Mouse (Mus musculus): Measurements from ENCODE around the gene Kifc5b. TPM values are rescaled to one million over a fixed set of nuclear protein-coding genes. Genes with fewer than 3 reads are reported as not detected.
"Not testable (repeated sequence)": the region's sequence is repeated elsewhere in the genome, so short reads cannot be mapped to it uniquely, and the experiment has no call there.

Gene Kifc5b
- polyA plus RNA-seq, 1 experiment from 2014 or later, result 11.6 TPM

DNA sequence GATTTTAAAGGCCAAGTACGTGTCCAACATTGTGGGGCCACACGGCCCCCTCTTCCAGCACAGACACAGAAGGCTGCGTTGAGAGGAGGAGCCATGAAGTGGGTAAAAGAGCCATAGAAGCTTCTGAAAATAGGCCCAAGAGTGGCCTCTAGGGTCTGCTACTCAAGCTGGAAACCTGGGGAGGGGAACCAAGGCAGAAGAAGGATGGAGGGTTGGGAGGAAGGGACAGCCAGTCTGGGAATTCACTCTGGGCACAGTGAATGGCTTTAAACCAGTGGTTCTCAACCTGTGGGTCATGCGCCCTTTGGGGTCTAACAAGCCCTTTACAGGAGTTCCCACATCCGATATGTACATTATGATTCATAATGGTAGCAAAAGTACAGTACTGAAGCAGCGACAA lies 52.4 kb downstream of the Kifc5b start:
- Histone ChIP-seq H3K4me3 (no peak overlapping the region), H3K27me3 (replicated peaks; ENCODE audit: low read depth, poor library complexity, severe bottlenecking) (no peaks in the 10 kb centered on the region), H3K9me3 (no peaks in the 10 kb centered on the region), H3K36me3 (replicated peaks) (peaks cover 72% of the 10 kb centered on the region), H3K27ac (replicated peaks) (no peak overlapping the region), H3K4me1 (peaks cover 32% of the 10 kb centered on the region)
- 89% methylated on average over 6 of the region's 6 CpGs for WGBS
- no peak for DNase-seq (ENCODE audit: low spot score)

DNA sequence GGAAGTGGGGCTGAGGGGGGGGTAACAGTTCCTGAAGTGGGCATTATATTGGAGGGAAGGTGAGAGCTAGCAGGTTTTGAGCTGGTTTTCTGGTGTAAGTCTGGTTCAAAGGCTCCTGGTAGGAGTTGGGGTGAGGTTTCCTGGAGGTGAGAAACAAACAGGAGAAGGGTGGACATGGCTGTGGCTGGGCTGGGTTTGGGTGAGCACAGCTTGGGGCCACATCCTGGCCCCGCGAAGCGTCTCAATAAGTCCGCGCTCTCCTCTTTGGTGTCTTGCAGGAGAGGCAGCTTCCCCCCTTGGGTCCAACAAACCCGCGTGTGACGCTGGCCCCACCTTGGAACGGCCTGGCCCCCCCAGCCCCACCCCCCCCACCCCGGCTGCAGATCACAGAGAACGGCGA lies 53.3 kb downstream of the Kifc5b start:
- peaks cover 72% of the 10 kb centered on the region for H3K36me3 ChIP-seq (replicated peaks)
- H3K27me3 ChIP-seq (replicated peaks; ENCODE audit: low read depth, poor library complexity, severe bottlenecking), result no peaks in the 10 kb centered on the region
- 72% methylated on average over 12 of the region's 12 CpGs for WGBS
- peaks cover 42% of the 10 kb centered on the region for H3K4me1 ChIP-seq
- H3K27ac ChIP-seq (replicated peaks), result no peak overlapping the region
- DNase-seq (ENCODE audit: low spot score), result no peak
- H3K9me3 ChIP-seq, result no peaks in the 10 kb centered on the region
- peak overlapping the region; percentile 8; the same call in 1 of the 2 replicates for H3K4me3 ChIP-seq

DNA sequence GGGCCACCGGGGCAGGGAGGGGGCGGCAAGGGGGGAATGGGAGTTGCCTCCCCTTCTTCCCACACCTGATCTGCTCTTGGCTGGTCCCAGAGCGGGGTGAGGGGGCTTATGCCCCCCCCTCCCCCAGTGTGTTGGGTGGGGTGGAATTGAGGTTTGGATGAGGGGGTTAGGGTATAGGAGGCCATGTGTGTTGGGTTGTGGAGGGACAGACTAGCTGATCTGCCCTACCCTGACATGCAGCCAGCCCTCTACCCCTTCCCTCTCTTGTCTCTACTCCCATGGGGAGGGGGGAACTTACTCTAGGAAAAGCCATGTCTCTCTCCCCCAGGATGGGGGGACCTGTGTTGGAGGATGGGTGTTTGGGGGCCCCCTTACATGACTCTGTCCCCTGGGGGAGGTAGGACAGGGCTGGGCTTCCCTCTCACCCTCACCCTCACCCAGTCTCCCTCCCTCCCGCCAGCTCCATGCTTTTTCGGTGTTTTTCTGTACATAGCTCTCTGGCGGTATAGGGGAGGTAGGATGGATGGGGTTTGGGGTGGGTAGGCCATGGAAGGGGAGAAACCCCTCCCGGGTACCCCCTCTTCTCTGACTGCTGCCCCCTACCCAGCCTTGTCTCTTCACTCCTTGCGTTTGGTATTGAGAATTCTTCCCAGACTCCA lies 54.5 kb downstream of the Kifc5b start:
- Histone ChIP-seq H3K36me3 (replicated peaks) (peaks cover 72% of the 10 kb centered on the region), H3K27ac (replicated peaks) (peak overlapping the region; percentile 57), H3K4me3 (peak overlapping the region; percentile 92)

DNA sequence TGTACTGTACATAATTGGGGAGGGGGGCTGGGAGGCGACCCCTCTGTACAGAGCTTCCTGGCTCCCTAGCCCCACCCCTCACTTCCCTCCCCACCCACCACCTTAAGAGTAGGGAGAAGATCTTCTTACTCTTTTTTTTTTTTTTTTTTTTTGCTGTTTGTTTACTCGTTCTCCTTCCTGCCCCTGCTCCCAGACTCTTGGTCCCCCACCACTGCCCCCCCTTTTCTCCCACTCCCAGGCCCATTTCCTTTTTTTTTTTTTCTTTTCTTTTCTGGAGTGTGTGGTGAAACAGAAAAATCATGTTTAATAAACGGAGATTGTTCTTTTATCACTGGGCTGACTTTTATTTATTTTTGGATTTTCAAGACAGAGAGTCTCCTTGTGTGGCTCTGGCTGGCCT lies 55.2 kb downstream of the Kifc5b start:
- Histone ChIP-seq H3K36me3 (replicated peaks) (peaks cover 72% of the 10 kb centered on the region), H3K27ac (replicated peaks) (peak overlapping the region; percentile 87), H3K4me1 (peaks cover 53% of the 10 kb centered on the region), H3K27me3 (replicated peaks; ENCODE audit: low read depth, poor library complexity, severe bottlenecking) (no peaks in the 10 kb centered on the region), H3K9me3 (no peaks in the 10 kb centered on the region), H3K4me3 (peak overlapping the region; percentile 92)
- WGBS, result 6% methylated on average over 3 of the region's 3 CpGs
- DNase-seq (ENCODE audit: low spot score), result no peak

More for the DNA sequence above, 54.5 kb downstream of the Kifc5b start:
- 59% methylated on average over 8 of the region's 8 CpGs for WGBS
- Histone ChIP-seq H3K27me3 (replicated peaks; ENCODE audit: low read depth, poor library complexity, severe bottlenecking) (no peaks in the 10 kb centered on the region), H3K9me3 (no peaks in the 10 kb centered on the region), H3K4me1 (peaks cover 49% of the 10 kb centered on the region)
- no peak for DNase-seq (ENCODE audit: low spot score)

DNA sequence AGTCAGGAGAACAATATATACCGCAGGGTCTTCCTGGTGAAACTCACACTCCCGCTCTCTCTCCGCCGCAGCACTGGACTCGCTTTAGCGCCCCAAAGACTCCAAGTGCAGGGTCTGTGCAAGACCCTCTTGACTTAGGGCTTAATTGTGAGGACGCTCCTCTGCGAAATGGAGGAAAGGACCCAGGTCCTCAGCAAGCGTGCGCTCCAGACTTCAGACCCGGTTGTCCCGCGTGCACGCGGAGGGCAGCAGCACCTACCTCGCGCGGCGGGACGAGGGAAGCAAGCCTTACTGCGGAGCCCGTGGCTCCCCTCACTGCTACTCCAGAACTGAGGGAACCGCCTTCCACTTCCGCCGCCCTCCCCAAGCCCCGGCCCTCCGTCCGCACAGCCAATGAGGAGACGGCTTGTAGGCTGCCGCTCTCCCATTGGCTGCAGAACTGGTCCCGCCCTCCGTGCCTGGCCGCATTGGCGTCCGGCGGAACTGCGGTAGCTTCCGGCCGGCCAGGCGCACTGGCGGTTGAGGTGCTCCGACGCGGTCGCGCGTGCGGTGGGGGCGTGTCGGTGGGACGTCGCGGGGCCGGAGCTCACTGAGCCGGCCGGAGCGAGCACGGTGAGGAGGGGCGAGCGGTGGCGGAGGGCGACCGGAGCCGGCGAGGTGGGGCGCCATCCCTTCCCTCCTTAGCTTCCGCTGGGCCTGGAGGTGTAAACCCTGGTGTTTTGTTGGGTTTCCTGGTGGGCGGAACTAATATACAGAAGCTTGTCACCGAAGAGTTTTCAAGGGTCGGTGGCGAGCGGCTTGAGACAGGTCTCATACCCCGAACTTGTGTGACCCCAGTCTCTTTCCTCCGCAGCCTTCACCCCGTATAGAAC lies 56.0 kb downstream of the Kifc5b start, which contains the start of gene Zbtb9:
Zbtb9 (plus strand) TSS at position 465 of the 872 bp plus-strand sequence.
- under 1% methylated on average over 75 of the region's 75 CpGs for WGBS
- H3K27ac ChIP-seq (replicated peaks), result peak within 1 kb of the TSS; percentile 87
- peaks cover 53% of the 10 kb centered on the region for H3K4me1 ChIP-seq
- no peaks in the 10 kb centered on the region for H3K27me3 ChIP-seq (replicated peaks; ENCODE audit: low read depth, poor library complexity, severe bottlenecking)
- H3K9me3 ChIP-seq, result no peaks in the 10 kb centered on the region
- peak; percentile 98 for DNase-seq (ENCODE audit: low spot score)
- H3K36me3 ChIP-seq (replicated peaks), result peaks cover 72% of the 10 kb centered on the region
- peak within 1 kb of the TSS; percentile 92 for H3K4me3 ChIP-seq

DNA sequence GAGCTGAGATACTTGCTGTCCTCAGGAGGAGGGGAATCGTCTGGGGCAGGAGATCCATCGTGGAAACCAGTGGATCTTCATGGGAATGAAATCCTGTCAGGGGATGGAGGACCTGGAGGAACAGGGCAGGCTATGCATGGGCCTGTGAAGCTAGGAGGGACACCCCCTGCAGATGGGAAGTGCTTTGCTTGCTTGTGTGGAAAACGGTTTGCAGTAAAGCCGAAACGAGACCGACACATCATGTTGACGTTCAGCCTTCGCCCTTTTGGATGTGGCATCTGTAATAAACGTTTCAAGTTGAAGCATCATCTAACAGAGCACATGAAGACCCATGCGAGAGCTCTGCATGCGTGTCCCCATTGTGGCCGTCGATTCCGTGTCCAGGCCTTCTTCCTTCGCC lies 57.7 kb downstream of the Kifc5b start:
- H3K27ac ChIP-seq (replicated peaks), result no peak overlapping the region
- no peaks in the 10 kb centered on the region for H3K9me3 ChIP-seq
- DNase-seq (ENCODE audit: low spot score), result no peak
- no peaks in the 10 kb centered on the region for H3K27me3 ChIP-seq (replicated peaks; ENCODE audit: low read depth, poor library complexity, severe bottlenecking)
- H3K4me3 ChIP-seq, result peak overlapping the region; percentile 92
- peaks cover 73% of the 10 kb centered on the region for H3K36me3 ChIP-seq (replicated peaks)
- peaks cover 53% of the 10 kb centered on the region for H3K4me1 ChIP-seq
- WGBS, result 94% methylated on average over 15 of the region's 15 CpGs

DNA sequence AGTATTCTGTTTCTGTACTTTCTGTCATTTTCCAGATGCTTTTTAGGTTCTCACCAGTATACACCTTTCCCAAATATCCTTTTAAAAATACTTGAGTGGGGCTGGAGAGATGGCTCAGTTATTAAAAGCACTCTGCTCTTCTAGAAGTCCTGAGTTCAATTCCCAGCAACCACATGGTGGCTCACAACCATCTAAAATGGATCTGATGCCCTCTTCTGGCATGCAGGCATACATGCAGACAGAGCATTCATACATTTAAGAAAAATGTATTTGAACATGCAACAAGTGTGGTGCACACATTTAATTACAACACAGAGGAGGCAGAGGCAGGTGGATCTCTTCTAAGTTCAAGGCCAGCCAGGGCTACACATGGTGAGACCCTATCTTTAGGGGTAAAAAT lies 58.5 kb downstream of the Kifc5b start:
- peaks cover 72% of the 10 kb centered on the region for H3K36me3 ChIP-seq (replicated peaks)
- H3K27ac ChIP-seq (replicated peaks), result no peak overlapping the region
- no peak for DNase-seq (ENCODE audit: low spot score)
- H3K4me1 ChIP-seq, result peaks cover 52% of the 10 kb centered on the region
- H3K4me3 ChIP-seq, result peak overlapping the region; percentile 92; the same call in 1 of the 2 replicates
- no peaks in the 10 kb centered on the region for H3K9me3 ChIP-seq
- H3K27me3 ChIP-seq (replicated peaks; ENCODE audit: low read depth, poor library complexity, severe bottlenecking), result no peaks in the 10 kb centered on the region

DNA sequence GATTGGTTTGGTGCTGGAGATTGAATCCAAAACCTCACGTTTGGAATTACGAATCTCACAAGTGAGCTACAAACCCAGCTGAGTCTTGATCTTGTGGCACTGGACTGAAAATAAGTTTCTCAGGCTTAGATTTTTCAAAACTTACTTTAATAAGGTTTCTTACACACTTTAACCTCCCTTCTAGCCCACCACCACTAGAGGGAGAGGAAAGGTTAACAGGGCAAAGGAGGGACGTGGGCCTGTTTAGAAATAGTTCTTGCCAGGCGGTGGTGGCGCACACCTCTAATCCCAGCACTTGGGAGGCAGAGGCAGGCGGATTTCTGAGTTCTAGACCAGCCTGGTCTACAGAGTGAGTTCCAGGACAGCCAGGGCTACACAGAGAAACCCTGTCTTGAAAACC lies 60.5 kb downstream of the Kifc5b start:
- not testable (repeated sequence) for H3K27me3 ChIP-seq (replicated peaks; ENCODE audit: low read depth, poor library complexity, severe bottlenecking); H3K9me3 ChIP-seq; H3K4me3 ChIP-seq; H3K27ac ChIP-seq (replicated peaks); DNase-seq (ENCODE audit: low spot score)
- WGBS, result 94% methylated on average over 6 of the region's 6 CpGs
- H3K4me1 ChIP-seq, result peaks cover 32% of the 10 kb centered on the region
- peaks cover 70% of the 10 kb centered on the region for H3K36me3 ChIP-seq (replicated peaks)

DNA sequence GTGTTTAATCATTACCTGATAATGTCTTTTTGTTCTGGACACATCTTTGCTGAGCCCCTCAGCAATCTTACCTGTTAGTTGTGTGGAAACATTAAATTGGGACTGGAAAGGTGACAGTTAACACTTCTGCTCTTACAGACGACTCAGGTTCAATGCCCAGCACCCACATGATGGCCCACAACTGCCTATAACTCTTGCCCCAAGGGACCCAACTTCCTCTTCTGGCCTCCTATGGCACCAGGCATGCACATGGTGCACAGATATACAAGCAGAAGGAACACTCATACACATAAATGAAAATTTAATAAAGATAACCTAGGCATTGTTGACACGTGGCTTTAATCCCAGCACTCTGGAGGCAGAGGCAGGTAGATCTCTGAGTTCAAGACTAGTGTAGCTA lies 62.5 kb downstream of the Kifc5b start:
- H3K4me1 ChIP-seq, result peaks cover 19% of the 10 kb centered on the region
- no peak overlapping the region for H3K4me3 ChIP-seq
- H3K27me3 ChIP-seq (replicated peaks; ENCODE audit: low read depth, poor library complexity, severe bottlenecking), result no peaks in the 10 kb centered on the region
- 88% methylated on average over 2 of the region's 2 CpGs for WGBS
- H3K27ac ChIP-seq (replicated peaks), result no peak overlapping the region
- DNase-seq (ENCODE audit: low spot score), result no peak
- H3K36me3 ChIP-seq (replicated peaks), result peaks cover 65% of the 10 kb centered on the region
- H3K9me3 ChIP-seq, result no peaks in the 10 kb centered on the region

DNA sequence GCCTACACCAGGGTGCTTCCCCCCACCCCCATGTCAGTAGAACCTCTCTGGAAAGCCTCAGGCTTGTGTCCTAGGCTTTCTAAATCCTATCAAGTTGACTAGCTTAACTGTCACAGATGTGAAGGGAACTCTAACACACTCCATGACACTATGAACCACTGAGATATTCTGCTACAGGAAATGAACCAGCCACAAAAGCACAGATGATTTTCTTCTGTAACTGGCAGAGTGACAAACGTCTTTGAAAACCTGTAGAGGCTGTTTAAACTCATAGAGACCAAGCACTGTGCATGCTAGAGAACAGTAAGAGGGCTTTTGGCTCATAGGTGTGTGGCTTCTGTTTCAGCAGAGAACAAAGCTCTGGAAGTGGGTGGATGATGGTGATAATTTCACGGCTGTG lies 64.2 kb downstream of the Kifc5b start:
- H3K9me3 ChIP-seq, result no peaks in the 10 kb centered on the region
- no peak overlapping the region for H3K27ac ChIP-seq (replicated peaks)
- WGBS, result 78% methylated on average over 2 of the region's 2 CpGs
- H3K4me1 ChIP-seq, result peaks cover 7% of the 10 kb centered on the region
- DNase-seq (ENCODE audit: low spot score), result no peak
- H3K4me3 ChIP-seq, result no peak overlapping the region
- H3K36me3 ChIP-seq (replicated peaks), result peaks cover 49% of the 10 kb centered on the region
- no peaks in the 10 kb centered on the region for H3K27me3 ChIP-seq (replicated peaks; ENCODE audit: low read depth, poor library complexity, severe bottlenecking)
